Mouse (Mus musculus): Measurements from ENCODE around the gene Pitpnc1. TPM values are rescaled to one million over a fixed set of nuclear protein-coding genes. Genes with fewer than 3 reads are reported as not detected.

The Pitpnc1 gene
- polyA plus RNA-seq, 1 experiment = 30.0 TPM

GRCm38 (mm10) chr11:107464141-107464540, 6.4 kb downstream of the Pitpnc1 start:
- Histone ChIP-seq H3K27me3 (ENCODE audit: control insufficient read depth, insufficient read depth, low read length) (no peaks in the 10 kb centered on the region), H3K4me3 (replicated peaks; ENCODE audit: insufficient read depth, low read depth, low read length) (no peak overlapping the region), H3K4me1 (ENCODE audit: control insufficient read depth, insufficient read depth, low read length) (peaks cover 9% of the 10 kb centered on the region), H3K27ac (ENCODE audit: insufficient read depth, low read length) (no peak overlapping the region)
- 51% methylated on average over 6 of the region's 6 CpGs for WGBS
- no peak for DNase-seq
- TF ChIP-seq CTCF (IDR thresholded peaks at IDR 0.05; ENCODE audit: borderline replicate concordance, insufficient read depth, low read depth, low read length) (no peak), POLR2A (IDR thresholded peaks at IDR 0.05; ENCODE audit: borderline replicate concordance, insufficient read depth, low read length) (no peak)

DNA sequence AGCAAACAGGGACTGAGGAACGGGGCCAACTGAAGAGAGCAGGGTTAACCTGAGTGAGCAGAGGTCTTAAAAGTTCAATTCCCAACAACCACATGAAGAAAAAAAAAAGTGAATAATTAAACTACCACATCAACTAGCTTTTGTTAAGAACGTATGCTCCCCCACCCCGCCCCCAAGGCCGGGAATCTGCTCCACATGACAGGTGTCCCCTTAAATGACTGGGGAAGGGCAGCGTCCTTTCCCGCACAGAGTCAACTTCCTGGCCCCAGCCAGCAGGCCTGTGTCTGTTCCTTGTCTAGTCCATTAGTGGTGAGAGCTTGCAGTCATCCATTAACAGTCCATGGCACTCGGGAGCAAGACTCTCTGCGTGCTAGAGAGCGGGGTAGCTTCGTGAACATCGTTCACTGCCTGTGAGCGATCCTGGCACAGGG, 7.2 kb downstream of the Pitpnc1 start:
- Histone ChIP-seq H3K4me1 (ENCODE audit: control insufficient read depth, insufficient read depth, low read length) (peaks cover 6% of the 10 kb centered on the region), H3K27ac (ENCODE audit: insufficient read depth, low read length) (no peak overlapping the region), H3K4me3 (replicated peaks; ENCODE audit: insufficient read depth, low read depth, low read length) (no peak overlapping the region), H3K27me3 (ENCODE audit: control insufficient read depth, insufficient read depth, low read length) (no peaks in the 10 kb centered on the region; the same call in 1 of the 2 replicates)
- DNase-seq = no peak
- 73% methylated on average over 12 of the region's 12 CpGs for WGBS
- TF ChIP-seq CTCF (IDR thresholded peaks at IDR 0.05; ENCODE audit: borderline replicate concordance, insufficient read depth, low read depth, low read length) (no peak), POLR2A (IDR thresholded peaks at IDR 0.05; ENCODE audit: borderline replicate concordance, insufficient read depth, low read length) (no peak)

- no peaks in the 10 kb centered on the region; the same call in 1 of the 2 replicates for H3K27me3 ChIP-seq (ENCODE audit: control insufficient read depth, insufficient read depth, low read length)
Measured at GRCm38 (mm10) chr11:107462478-107462877, 8.0 kb downstream of the Pitpnc1 start.

DNA sequence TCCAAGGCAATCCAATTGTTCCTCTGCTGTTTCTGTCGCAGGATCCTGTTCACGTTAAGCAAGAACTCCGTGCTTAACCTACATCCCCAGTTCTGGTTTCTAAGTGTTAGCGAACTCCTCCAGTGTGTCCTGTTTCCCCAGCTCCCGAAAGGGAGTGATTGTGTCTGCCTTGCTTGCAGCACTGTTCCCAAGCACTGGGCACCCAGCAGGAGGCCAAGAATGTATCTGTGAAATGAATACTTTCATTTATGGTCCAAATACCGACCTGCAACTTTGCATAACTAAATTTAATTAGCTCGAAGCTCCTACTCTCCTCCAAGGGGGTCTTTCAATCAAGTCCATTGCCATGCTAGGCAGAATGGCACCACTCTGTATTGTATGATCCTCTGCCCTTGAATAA, 10.7 kb downstream of the Pitpnc1 start:
- Histone ChIP-seq H3K27ac (ENCODE audit: insufficient read depth, low read length) (no peak overlapping the region), H3K4me1 (ENCODE audit: control insufficient read depth, insufficient read depth, low read length) (peaks cover 3% of the 10 kb centered on the region; the same call in 1 of the 2 replicates), H3K27me3 (ENCODE audit: control insufficient read depth, insufficient read depth, low read length) (no peaks in the 10 kb centered on the region; the same call in 1 of the 2 replicates), H3K4me3 (replicated peaks; ENCODE audit: insufficient read depth, low read depth, low read length) (no peak overlapping the region)
- TF ChIP-seq POLR2A (IDR thresholded peaks at IDR 0.05; ENCODE audit: borderline replicate concordance, insufficient read depth, low read length) (no peak), CTCF (IDR thresholded peaks at IDR 0.05; ENCODE audit: borderline replicate concordance, insufficient read depth, low read depth, low read length) (no peak)
- 48% methylated on average over 7 of the region's 7 CpGs for WGBS
- no peak for DNase-seq

More at GRCm38 (mm10) chr11:107462478-107462877, 8.0 kb downstream of the Pitpnc1 start:
- no peak overlapping the region for H3K27ac ChIP-seq (ENCODE audit: insufficient read depth, low read length)
- H3K4me3 ChIP-seq (replicated peaks; ENCODE audit: insufficient read depth, low read depth, low read length) = no peak overlapping the region
- H3K4me1 ChIP-seq (ENCODE audit: control insufficient read depth, insufficient read depth, low read length) = peaks cover 3% of the 10 kb centered on the region; the same call in 1 of the 2 replicates
- DNase-seq = no peak
- 98% methylated on average over 3 of the region's 3 CpGs for WGBS
- peak; percentile 38; the same call in 1 of the 2 replicates for TF ChIP-seq CTCF (IDR thresholded peaks at IDR 0.05; ENCODE audit: borderline replicate concordance, insufficient read depth, low read depth, low read length)
- TF ChIP-seq POLR2A (IDR thresholded peaks at IDR 0.05; ENCODE audit: borderline replicate concordance, insufficient read depth, low read length) = no peak

- Histone ChIP-seq H3K4me3 (replicated peaks; ENCODE audit: insufficient read depth, low read depth, low read length) (no peak overlapping the region), H3K27me3 (ENCODE audit: control insufficient read depth, insufficient read depth, low read length) (no peaks in the 10 kb centered on the region; the same call in 1 of the 2 replicates), H3K27ac (ENCODE audit: insufficient read depth, low read length) (no peak overlapping the region), H3K4me1 (ENCODE audit: control insufficient read depth, insufficient read depth, low read length) (peaks cover 3% of the 10 kb centered on the region; the same call in 1 of the 2 replicates)
- WGBS = 92% methylated on average over 7 of the region's 7 CpGs
- TF ChIP-seq CTCF (IDR thresholded peaks at IDR 0.05; ENCODE audit: borderline replicate concordance, insufficient read depth, low read depth, low read length) (no peak), POLR2A (IDR thresholded peaks at IDR 0.05; ENCODE audit: borderline replicate concordance, insufficient read depth, low read length) (no peak)
- no peak for DNase-seq
Measured at GRCm38 (mm10) chr11:107458986-107459385, 11.5 kb downstream of the Pitpnc1 start.

GRCm38 (mm10) chr11:107458286-107458685, 12.2 kb downstream of the Pitpnc1 start:
- H3K27ac ChIP-seq (ENCODE audit: insufficient read depth, low read length) = no peak overlapping the region
- TF ChIP-seq CTCF (IDR thresholded peaks at IDR 0.05; ENCODE audit: borderline replicate concordance, insufficient read depth, low read depth, low read length) (no peak), POLR2A (IDR thresholded peaks at IDR 0.05; ENCODE audit: borderline replicate concordance, insufficient read depth, low read length) (no peak)
- DNase-seq = no peak
- no peak overlapping the region for H3K4me3 ChIP-seq (replicated peaks; ENCODE audit: insufficient read depth, low read depth, low read length)
- H3K27me3 ChIP-seq (ENCODE audit: control insufficient read depth, insufficient read depth, low read length) = no peaks in the 10 kb centered on the region; the same call in 1 of the 2 replicates
- WGBS = 77% methylated on average over 12 of the region's 12 CpGs
- H3K4me1 ChIP-seq (ENCODE audit: control insufficient read depth, insufficient read depth, low read length) = no peaks in the 10 kb centered on the region

DNA sequence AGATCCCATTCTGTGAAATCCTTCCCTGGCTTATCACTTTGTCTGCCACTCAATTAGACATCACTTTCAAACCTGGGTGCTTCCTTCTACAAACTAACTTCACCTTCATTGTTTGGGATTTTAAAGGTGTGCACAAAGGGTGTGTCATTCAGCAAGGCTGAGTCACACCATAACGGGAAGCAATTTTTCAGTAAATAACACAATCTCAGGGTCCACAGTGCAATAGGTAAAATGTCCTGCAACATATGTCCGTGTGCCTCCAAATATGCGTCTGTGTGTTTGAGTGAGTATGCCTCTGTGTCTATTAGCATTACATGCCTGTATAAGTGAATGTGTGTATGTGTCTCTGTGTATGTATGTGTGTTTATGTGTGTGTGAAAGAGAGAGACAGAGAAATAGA, 13.2 kb downstream of the Pitpnc1 start:
- no peak for DNase-seq
- no peaks in the 10 kb centered on the region; the same call in 1 of the 2 replicates for H3K27me3 ChIP-seq (ENCODE audit: control insufficient read depth, insufficient read depth, low read length)
- no peaks in the 10 kb centered on the region for H3K4me1 ChIP-seq (ENCODE audit: control insufficient read depth, insufficient read depth, low read length)
- WGBS = 93% methylated on average over 3 of the region's 3 CpGs
- H3K27ac ChIP-seq (ENCODE audit: insufficient read depth, low read length) = no peak overlapping the region
- no peak overlapping the region for H3K4me3 ChIP-seq (replicated peaks; ENCODE audit: insufficient read depth, low read depth, low read length)
- no peak for TF ChIP-seq CTCF (IDR thresholded peaks at IDR 0.05; ENCODE audit: borderline replicate concordance, insufficient read depth, low read depth, low read length)
- TF ChIP-seq POLR2A (IDR thresholded peaks at IDR 0.05; ENCODE audit: borderline replicate concordance, insufficient read depth, low read length) = no peak
